9 mouse cellular contexts compared by ENCODE assay signal in the genomic region with DNA sequence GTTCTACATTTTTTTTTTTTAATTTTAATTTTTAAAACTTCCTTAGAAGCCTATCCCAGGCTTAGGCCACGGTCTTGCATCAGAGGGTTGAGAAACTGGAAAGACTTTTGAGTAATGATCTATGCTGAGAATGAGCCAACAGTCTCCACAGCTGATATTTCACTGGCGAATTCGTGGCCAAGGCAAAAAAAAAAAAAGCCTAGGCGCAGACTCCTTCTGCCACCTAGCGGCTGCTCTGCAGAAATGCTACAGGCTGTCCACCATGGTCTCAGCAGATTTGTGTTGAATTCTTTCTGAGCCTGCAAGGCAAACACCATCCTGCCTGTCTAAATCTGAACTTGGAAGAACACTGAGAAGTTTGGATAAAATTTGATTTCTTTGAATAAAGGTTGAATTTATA.
A peak's percentile ranks its signal among the peaks of the same experiment; 100 is the strongest.
DNase-seq lines count a peak whose midpoint lies in the region; ATAC-seq and TF ChIP-seq lines count a peak whose summit lies in the region.
"Had no signal": no experiment of that assay in that cellular context is flagged by ENCODE, and none has a peak within 500 bp of the region (broad histone marks: within the 10 kb centered on the region; RNA-seq: fewer than 3 reads in every experiment).

No protein-coding gene starts in this region.

- DNase-seq in heart, adult 18-20 months = peak; percentile 67 to 76
- DNase-seq in heart, postnatal 25 days (ENCODE audit: low spot score) = no peak
- DNase-seq in CD4-positive helper T cell, adult 2 months (ENCODE audit: low read depth, low spot score) = peak; percentile 60
- peak; percentile 85 for DNase-seq in brain, embryonic 14.5 days (ENCODE audit: low read depth)
- peak; percentile 22 for DNase-seq in kidney, adult 9 months
- peak; percentile 39 for DNase-seq in right cerebral cortex, postnatal 4 days

- peak; percentile 73 for ATAC-seq in forebrain, embryonic 15.5 days (replicated peaks)
- ATAC-seq in megakaryocyte, adult 5-6 weeks (ENCODE audit: poor library complexity, severe bottlenecking) = peak; percentile 97

- no peaks in the 10 kb centered on the region for H3K9me3 ChIP-seq in forebrain, embryonic 15.5 days
- H3K9me3 ChIP-seq: limb, embryonic 15.5 days had no signal

- intact Hi-C loops in heart, postnatal 25 days (cut with DNase I) = loop anchor here (5.0 kb wide), 1 partner anchor 255 kb away; no protein-coding TSS in a partner anchor

- no peaks in the 10 kb centered on the region for H3K4me1 ChIP-seq in forebrain, embryonic 15.5 days

- peak; percentile 92 for TF ChIP-seq CTCF in brain, embryonic 14.5 days (IDR thresholded peaks at IDR 0.05; ENCODE audit: borderline replicate concordance, extremely low read depth, insufficient read depth, insufficient read length)

- H3K36me3 ChIP-seq in forebrain, embryonic 15.5 days = no peaks in the 10 kb centered on the region
- H3K36me3 ChIP-seq: limb, embryonic 15.5 days had no signal

- TF ChIP-seq POLR2A in brain, embryonic 14.5 days (IDR thresholded peaks at IDR 0.05; ENCODE audit: borderline replicate concordance, extremely low read depth, insufficient read depth, insufficient read length, poor library complexity, severe bottlenecking) = no peak

- H3K4me2 ChIP-seq in forebrain, embryonic 15.5 days (replicated peaks) = no peak overlapping the region
- H3K4me2 ChIP-seq: limb, embryonic 15.5 days had no signal

- no peaks in the 10 kb centered on the region for H3K27me3 ChIP-seq in forebrain, embryonic 15.5 days
- H3K27me3 ChIP-seq: limb, embryonic 15.5 days had no signal

- no peak overlapping the region for H3K27ac ChIP-seq in forebrain, embryonic 15.5 days (replicated peaks)
- H3K27ac ChIP-seq: limb, embryonic 15.5 days had no signal

- WGBS in forebrain, embryonic 15.5 days = 1% methylated on average over 5 of the region's 5 CpGs

- no peak overlapping the region for H3K4me3 ChIP-seq in forebrain, embryonic 15.5 days
- H3K4me3 ChIP-seq: limb, embryonic 15.5 days had no signal

- no peak overlapping the region for H3K9ac ChIP-seq in forebrain, embryonic 15.5 days (replicated peaks)
- H3K9ac ChIP-seq: limb, embryonic 15.5 days had no signal
